Mouse (Mus musculus) lung, postnatal 0 days (tissue): ENCODE measurements around the gene Jade2.

Source experiments
- CTCF ChIP-seq: IDR thresholded peaks from 2 replicates; pipeline ENCODE4 v1.5.1; 2016; ENCODE audit warnings: antibody characterized with exemption, mild to moderate bottlenecking
- EP300 ChIP-seq: IDR thresholded peaks from 2 replicates; pipeline ENCODE4 v1.6.1; 2016; ENCODE audit warnings: antibody characterized with exemption, mild to moderate bottlenecking, control low read depth

- TF ChIP-seq CTCF (no peak), EP300 (no peak)
Measured at GRCm38 (mm10) chr11:51832992-51833391, 24.5 kb downstream of the Jade2 start.
